Mouse (Mus musculus): ENCODE measurements around the gene Rere. TPM values are rescaled to one million over a fixed set of nuclear protein-coding genes. Genes with fewer than 3 reads are reported as not detected.
A peak's percentile ranks its signal among the peaks of the same experiment; 100 is the strongest.

Rere gene
- polyA plus RNA-seq, 2 experiments = 28.5 to 43.3 TPM

DNA sequence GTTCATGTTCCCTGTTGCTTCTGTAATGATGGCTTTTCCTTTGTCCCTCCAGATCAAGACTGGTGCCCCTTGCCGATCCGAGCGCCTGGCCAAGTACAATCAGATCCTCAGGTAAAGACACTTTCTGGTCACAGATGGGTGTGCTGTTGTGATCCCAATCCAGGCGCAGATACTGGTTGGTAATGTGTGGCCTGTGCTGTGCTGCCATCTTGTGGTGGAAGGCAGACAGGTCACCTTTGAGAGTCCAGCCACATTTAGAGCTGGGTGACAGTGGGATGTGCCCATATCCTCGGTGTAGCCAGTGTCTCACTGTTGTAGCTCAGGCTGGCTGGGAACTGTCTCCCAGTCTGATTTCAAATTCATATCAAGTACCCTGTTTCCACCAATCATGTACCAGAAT is 33.4 kb upstream of the Rere start:
- no peak overlapping the region for H3K27ac ChIP-seq (replicated peaks; ENCODE audit: low read depth, low read length)
- ATAC-seq (ENCODE audit: low FRiP score, low read depth) = peak; percentile 31; the same call in 1 of the 2 replicates
- no peak for TF ChIP-seq POLR2A (IDR thresholded peaks at IDR 0.05; ENCODE audit: borderline replicate concordance, extremely low read depth, insufficient read depth, insufficient read length)
- no peaks in the 10 kb centered on the region for H3K4me1 ChIP-seq (ENCODE audit: control insufficient read depth, insufficient read depth, low read length)
- no peak overlapping the region for H3K9ac ChIP-seq (ENCODE audit: low read depth, low read length, severe bottlenecking)
- DNase-seq (ENCODE audit: low spot score) = no peak
- H3K4me3 ChIP-seq (replicated peaks; ENCODE audit: low read length) = no peak overlapping the region
- 68% methylated on average over 5 of the region's 5 CpGs for WGBS
- peaks cover 73% of the 10 kb centered on the region for H3K36me3 ChIP-seq (ENCODE audit: control insufficient read depth, insufficient read depth, low read length)
- no peaks in the 10 kb centered on the region for H3K9me3 ChIP-seq (ENCODE audit: control insufficient read depth, low read length)
- no peak overlapping the region for H3K4me2 ChIP-seq (replicated peaks; ENCODE audit: low read depth, low read length, severe bottlenecking)
- no peaks in the 10 kb centered on the region for H3K27me3 ChIP-seq (ENCODE audit: control insufficient read depth, insufficient read depth, low read length)

DNA sequence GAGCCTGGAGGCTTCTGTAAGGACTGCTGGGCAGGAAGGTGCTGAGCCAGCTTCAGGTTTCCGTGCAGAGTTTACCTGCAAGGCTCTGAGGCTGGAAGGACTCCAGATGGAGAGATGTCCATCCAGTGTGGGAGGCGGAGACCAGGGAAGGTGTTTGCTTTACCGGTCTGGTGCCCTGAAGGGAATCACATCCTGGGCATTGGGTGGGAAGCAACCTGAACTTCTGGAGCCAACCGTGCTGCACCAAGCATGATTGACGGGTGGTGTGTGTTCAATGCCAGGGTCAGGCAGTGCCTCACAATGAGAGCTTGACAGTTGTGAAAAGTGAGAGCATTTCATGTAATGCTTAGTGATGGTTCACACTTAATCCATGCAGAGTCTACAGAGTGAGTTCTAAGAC is 32.5 kb upstream of the Rere start:
- TF ChIP-seq POLR2A (IDR thresholded peaks at IDR 0.05; ENCODE audit: borderline replicate concordance, extremely low read depth, insufficient read depth, insufficient read length) = no peak
- Histone ChIP-seq H3K9me3 (ENCODE audit: control insufficient read depth, low read length) (no peaks in the 10 kb centered on the region), H3K27me3 (ENCODE audit: control insufficient read depth, insufficient read depth, low read length) (no peaks in the 10 kb centered on the region), H3K4me3 (replicated peaks; ENCODE audit: low read length) (no peak overlapping the region), H3K27ac (replicated peaks; ENCODE audit: low read depth, low read length) (no peak overlapping the region), H3K4me1 (ENCODE audit: control insufficient read depth, insufficient read depth, low read length) (no peaks in the 10 kb centered on the region), H3K9ac (ENCODE audit: low read depth, low read length, severe bottlenecking) (no peak overlapping the region), H3K36me3 (ENCODE audit: control insufficient read depth, insufficient read depth, low read length) (peaks cover 63% of the 10 kb centered on the region), H3K4me2 (replicated peaks; ENCODE audit: low read depth, low read length, severe bottlenecking) (no peak overlapping the region)
- ATAC-seq (ENCODE audit: low FRiP score, low read depth) (no peak), DNase-seq (ENCODE audit: low spot score) (no peak)
- WGBS = 83% methylated on average over 5 of the region's 5 CpGs

DNA sequence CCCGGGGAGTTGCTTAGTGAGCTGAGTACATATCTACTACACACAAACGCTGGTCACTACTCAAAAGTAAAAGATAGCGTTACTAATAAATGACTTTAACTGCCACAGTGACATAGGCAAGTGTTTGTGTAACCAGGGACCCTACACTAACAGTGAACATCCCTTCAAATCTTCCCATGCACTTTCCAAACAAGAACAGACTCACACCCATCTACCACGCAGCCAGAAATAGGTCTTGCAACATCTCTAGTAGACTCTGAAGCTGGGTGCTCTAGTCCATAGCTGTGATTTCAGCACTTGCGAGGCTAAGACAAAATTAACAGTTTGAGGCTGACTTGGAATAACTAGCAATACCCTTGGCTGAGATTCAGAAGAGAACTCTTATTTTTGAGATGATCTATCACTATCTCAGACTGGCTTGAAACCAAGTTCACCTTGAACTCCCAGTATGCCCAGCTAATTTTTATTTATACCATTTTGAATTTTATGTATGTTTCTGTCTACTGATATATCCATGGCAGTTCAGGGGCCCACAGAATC is 31.6 kb upstream of the Rere start:
- no peak for ATAC-seq (ENCODE audit: low FRiP score, low read depth)
- DNase-seq (ENCODE audit: low spot score) = no peak
- Histone ChIP-seq H3K9me3 (ENCODE audit: control insufficient read depth, low read length) (no peaks in the 10 kb centered on the region), H3K36me3 (ENCODE audit: control insufficient read depth, insufficient read depth, low read length) (peaks cover 55% of the 10 kb centered on the region), H3K4me1 (ENCODE audit: control insufficient read depth, insufficient read depth, low read length) (no peaks in the 10 kb centered on the region), H3K27ac (replicated peaks; ENCODE audit: low read depth, low read length) (no peak overlapping the region), H3K4me3 (replicated peaks; ENCODE audit: low read length) (no peak overlapping the region), H3K9ac (ENCODE audit: low read depth, low read length, severe bottlenecking) (no peak overlapping the region), H3K27me3 (ENCODE audit: control insufficient read depth, insufficient read depth, low read length) (no peaks in the 10 kb centered on the region), H3K4me2 (replicated peaks; ENCODE audit: low read depth, low read length, severe bottlenecking) (no peak overlapping the region)
- 76% methylated on average over 5 of the region's 5 CpGs for WGBS
- no peak for TF ChIP-seq POLR2A (IDR thresholded peaks at IDR 0.05; ENCODE audit: borderline replicate concordance, extremely low read depth, insufficient read depth, insufficient read length)

DNA sequence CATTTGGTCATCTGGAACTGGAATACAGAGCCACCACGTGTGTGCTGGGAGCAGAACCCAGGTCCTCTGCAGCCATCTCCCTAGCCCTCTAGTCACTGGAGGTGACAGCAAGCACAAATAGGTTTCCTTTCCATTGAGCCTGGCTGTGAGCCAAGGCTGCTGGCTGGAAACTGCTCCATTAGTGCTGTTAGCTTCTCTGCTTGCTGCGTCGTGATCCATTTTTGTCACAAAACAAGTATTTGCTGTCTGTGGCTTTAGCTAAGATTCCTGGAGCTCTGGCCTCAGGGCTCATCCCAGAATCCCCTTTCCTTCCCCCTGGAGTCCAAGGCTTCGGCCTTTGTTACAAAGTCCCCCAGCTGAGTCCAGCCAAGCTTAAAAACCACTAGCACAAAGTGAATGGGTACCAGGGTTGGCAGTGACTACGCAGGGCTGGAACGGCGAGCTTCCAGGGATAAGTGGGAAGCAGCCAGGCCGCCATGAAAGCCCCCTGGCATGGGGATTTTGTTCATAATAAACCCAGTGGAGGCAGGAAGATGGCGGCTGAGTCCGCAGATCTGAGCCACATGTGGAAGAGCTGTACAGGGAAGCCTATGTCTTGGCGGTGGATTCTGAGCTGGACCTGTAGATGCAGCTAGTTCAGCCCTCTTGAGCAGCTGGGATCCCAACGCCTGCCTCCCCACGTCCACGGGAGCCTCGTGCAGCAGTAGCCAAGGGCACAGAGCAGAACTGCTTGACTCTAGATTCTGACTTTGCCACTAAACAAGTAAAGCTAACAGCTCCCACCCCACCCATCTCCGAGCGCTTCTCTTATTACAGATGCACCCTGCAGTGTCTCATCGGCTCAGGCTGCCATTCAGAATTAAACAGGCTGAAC is 30.7 kb upstream of the Rere start:
- H3K9me3 ChIP-seq (ENCODE audit: control insufficient read depth, low read length) = no peaks in the 10 kb centered on the region
- H3K4me1 ChIP-seq (ENCODE audit: control insufficient read depth, insufficient read depth, low read length) = no peaks in the 10 kb centered on the region
- no peak overlapping the region for H3K4me2 ChIP-seq (replicated peaks; ENCODE audit: low read depth, low read length, severe bottlenecking)
- no peak for ATAC-seq (ENCODE audit: low FRiP score, low read depth)
- TF ChIP-seq POLR2A (IDR thresholded peaks at IDR 0.05; ENCODE audit: borderline replicate concordance, extremely low read depth, insufficient read depth, insufficient read length) = no peak
- 53% methylated on average over 18 of the region's 18 CpGs for WGBS
- H3K9ac ChIP-seq (ENCODE audit: low read depth, low read length, severe bottlenecking) = no peak overlapping the region
- H3K36me3 ChIP-seq (ENCODE audit: control insufficient read depth, insufficient read depth, low read length) = peaks cover 47% of the 10 kb centered on the region
- H3K27ac ChIP-seq (replicated peaks; ENCODE audit: low read depth, low read length) = peak overlapping the region; percentile 59
- peak; percentile 67 for DNase-seq (ENCODE audit: low spot score)
- no peaks in the 10 kb centered on the region for H3K27me3 ChIP-seq (ENCODE audit: control insufficient read depth, insufficient read depth, low read length)
- no peak overlapping the region for H3K4me3 ChIP-seq (replicated peaks; ENCODE audit: low read length)

DNA sequence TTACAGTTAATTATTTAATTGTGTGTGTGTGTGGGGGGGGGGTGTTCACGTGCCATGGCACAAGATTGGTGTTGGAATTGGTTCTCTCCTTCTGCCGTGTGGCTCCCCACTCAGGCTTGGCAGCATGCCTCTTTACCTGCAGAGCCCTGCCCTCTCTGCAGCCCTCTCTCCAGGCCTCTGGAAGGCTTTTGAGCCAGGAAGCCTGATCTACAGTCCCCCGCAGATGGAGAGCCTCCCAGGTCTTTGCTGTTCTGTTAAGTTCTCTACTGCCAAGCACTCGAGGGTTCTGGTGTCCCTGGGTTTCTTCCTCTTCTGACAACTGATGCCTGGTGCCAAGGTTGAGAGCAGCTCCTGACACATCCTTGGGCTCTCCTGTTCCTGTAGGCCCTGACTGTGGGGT is 27.0 kb upstream of the Rere start:
- Histone ChIP-seq H3K4me3 (replicated peaks; ENCODE audit: low read length) (no peak overlapping the region), H3K4me2 (replicated peaks; ENCODE audit: low read depth, low read length, severe bottlenecking) (no peak overlapping the region), H3K27ac (replicated peaks; ENCODE audit: low read depth, low read length) (no peak overlapping the region), H3K36me3 (ENCODE audit: control insufficient read depth, insufficient read depth, low read length) (peaks cover 11% of the 10 kb centered on the region), H3K27me3 (ENCODE audit: control insufficient read depth, insufficient read depth, low read length) (no peaks in the 10 kb centered on the region), H3K4me1 (ENCODE audit: control insufficient read depth, insufficient read depth, low read length) (peaks cover 8% of the 10 kb centered on the region; the same call in 1 of the 2 replicates), H3K9me3 (ENCODE audit: control insufficient read depth, low read length) (no peaks in the 10 kb centered on the region), H3K9ac (ENCODE audit: low read depth, low read length, severe bottlenecking) (no peak overlapping the region)
- WGBS = 63% methylated on average over 4 of the region's 4 CpGs
- no peak for DNase-seq (ENCODE audit: low spot score)
- no peak for TF ChIP-seq POLR2A (IDR thresholded peaks at IDR 0.05; ENCODE audit: borderline replicate concordance, extremely low read depth, insufficient read depth, insufficient read length)
- no peak for ATAC-seq (ENCODE audit: low FRiP score, low read depth)
